Mouse (Mus musculus): Measurements from ENCODE around the gene Cacna1a.

The Cacna1a gene

GRCm38 (mm10) chr8:84539376-84539775 lies 151.1 kb downstream of the Cacna1a start:
- no peak for DNase-seq (ENCODE audit: low read depth, low spot score)

- no peak for DNase-seq (ENCODE audit: low read depth, low spot score)
These were observed 154.2 kb downstream of the Cacna1a start for GRCm38 (mm10) chr8:84542481-84542880.

GRCm38 (mm10) chr8:84545522-84545921 lies 157.3 kb downstream of the Cacna1a start:
- DNase-seq (ENCODE audit: low read depth, low spot score) = no peak

- DNase-seq (ENCODE audit: low read depth, low spot score) = no peak
These were observed 164.2 kb downstream of the Cacna1a start for GRCm38 (mm10) chr8:84552457-84552856.

GRCm38 (mm10) chr8:84553106-84553505 lies 164.9 kb downstream of the Cacna1a start:
- DNase-seq (ENCODE audit: low read depth, low spot score) = no peak

- no peak for DNase-seq (ENCODE audit: low read depth, low spot score)
These were observed 165.4 kb downstream of the Cacna1a start for GRCm38 (mm10) chr8:84553617-84554016.

- DNase-seq (ENCODE audit: low read depth, low spot score) = peak; percentile 44
These were observed 166.2 kb downstream of the Cacna1a start for GRCm38 (mm10) chr8:84554301-84555027.

GRCm38 (mm10) chr8:84555269-84555668 lies 167.0 kb downstream of the Cacna1a start:
- no peak for DNase-seq (ENCODE audit: low read depth, low spot score)

- DNase-seq (ENCODE audit: low read depth, low spot score) = no peak
These were observed 169.7 kb downstream of the Cacna1a start for GRCm38 (mm10) chr8:84557936-84558335.

GRCm38 (mm10) chr8:84559121-84559604 lies 170.9 kb downstream of the Cacna1a start:
- no peak for DNase-seq (ENCODE audit: low read depth, low spot score)

GRCm38 (mm10) chr8:84561698-84562097 lies 173.5 kb downstream of the Cacna1a start:
- no peak for DNase-seq (ENCODE audit: low read depth, low spot score)

GRCm38 (mm10) chr8:84564042-84564441 lies 175.8 kb downstream of the Cacna1a start:
- no peak for DNase-seq (ENCODE audit: low read depth, low spot score)

- DNase-seq (ENCODE audit: low read depth, low spot score) = no peak
These were observed 177.5 kb downstream of the Cacna1a start for GRCm38 (mm10) chr8:84565577-84566360.

- no peak for DNase-seq (ENCODE audit: low read depth, low spot score)
These were observed 178.7 kb downstream of the Cacna1a start for GRCm38 (mm10) chr8:84566816-84567413.

GRCm38 (mm10) chr8:84567541-84567940 lies 179.3 kb downstream of the Cacna1a start:
- DNase-seq (ENCODE audit: low read depth, low spot score) = no peak

GRCm38 (mm10) chr8:84568737-84569136 lies 180.5 kb downstream of the Cacna1a start:
- no peak for DNase-seq (ENCODE audit: low read depth, low spot score)

GRCm38 (mm10) chr8:84569921-84570673 lies 181.9 kb downstream of the Cacna1a start:
- peak; percentile 28 for DNase-seq (ENCODE audit: low read depth, low spot score)

- no peak for DNase-seq (ENCODE audit: low read depth, low spot score)
These were observed 189.2 kb downstream of the Cacna1a start for GRCm38 (mm10) chr8:84577432-84577831.

- peak; percentile 77 for DNase-seq (ENCODE audit: low read depth, low spot score)
These were observed 191.4 kb downstream of the Cacna1a start for GRCm38 (mm10) chr8:84579595-84579994.

- DNase-seq (ENCODE audit: low read depth, low spot score) = no peak
These were observed 197.1 kb downstream of the Cacna1a start for GRCm38 (mm10) chr8:84585311-84585710.

- no peak for DNase-seq (ENCODE audit: low read depth, low spot score)
These were observed 198.0 kb downstream of the Cacna1a start for GRCm38 (mm10) chr8:84586221-84586620.

- no peak for DNase-seq (ENCODE audit: low read depth, low spot score)
These were observed 200.3 kb downstream of the Cacna1a start for GRCm38 (mm10) chr8:84588498-84588897.
